Mouse (Mus musculus) G1E (cell line): ENCODE results near the gene Retreg1.
"Not testable (repeated sequence)": the region's sequence is repeated elsewhere in the genome, so short reads cannot be mapped to it uniquely, and the experiment has no call there.

Experiments
- CTCF ChIP-seq: IDR thresholded peaks from 2 replicates; pipeline ENCODE4 v1.5.1; 2012; ENCODE audit warnings: low read depth, low read length, inconsistent platforms, mixed read lengths
- GATA2 ChIP-seq: IDR thresholded peaks from 2 replicates; pipeline ENCODE4 v1.6.1; 2012; ENCODE audit warnings: low read depth, low read length, inconsistent platforms, borderline replicate concordance
- POLR2AphosphoS5 ChIP-seq: IDR thresholded peaks from 2 replicates; pipeline ENCODE4 v1.6.1; 2012; ENCODE audit warnings: low read depth, low read length, inconsistent platforms; ENCODE audit not compliant: insufficient replicate concordance
- TAL1 ChIP-seq: conservative IDR thresholded peaks from 2 replicates; pipeline ENCODE4 v1.6.1; 2012; ENCODE audit warnings: low read depth, low read length, inconsistent platforms, mixed read lengths

GRCm38 (mm10) chr15:25983614-25984013 is 140.6 kb downstream of the Retreg1 start:
- not testable (repeated sequence) for TF ChIP-seq CTCF, POLR2AphosphoS5, GATA2, TAL1
